Mouse (Mus musculus): ENCODE results near the gene Fcamr. TPM values are rescaled to one million over a fixed set of nuclear protein-coding genes. Genes with fewer than 3 reads are reported as not detected.

The Fcamr gene
- polyA plus RNA-seq, 1 experiment from 2014 or later, result 0.67 TPM

DNA sequence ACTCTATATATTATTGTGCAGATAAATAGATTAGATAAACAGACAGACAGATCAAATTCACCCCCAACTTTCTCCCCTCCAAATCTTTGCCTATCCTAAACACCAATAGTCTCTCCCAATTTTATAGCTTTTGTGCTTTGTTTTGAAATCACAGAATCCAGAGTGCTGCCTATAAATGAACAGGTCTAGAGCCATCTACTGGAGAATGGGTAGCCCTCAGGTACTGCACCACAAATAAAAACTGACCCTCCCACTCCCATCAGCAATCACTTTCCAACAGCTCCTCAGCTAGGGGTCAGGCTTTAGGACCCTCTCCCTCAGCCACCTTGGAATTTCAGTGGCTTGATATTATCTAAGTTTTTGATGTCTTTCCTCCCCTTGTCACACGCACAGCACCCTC lies 24.1 kb upstream of the Fcamr start:
- no peaks in the 10 kb centered on the region for H3K4me1 ChIP-seq
- H3K27me3 ChIP-seq, result no peaks in the 10 kb centered on the region
- H3K9me3 ChIP-seq (replicated peaks), result no peaks in the 10 kb centered on the region
- no peak overlapping the region for H3K4me3 ChIP-seq (replicated peaks)
- no peak overlapping the region for H3K9ac ChIP-seq
- no peaks in the 10 kb centered on the region for H3K36me3 ChIP-seq
- 76% methylated on average over 1 of the region's 1 CpGs for WGBS
- no peak overlapping the region for H3K4me2 ChIP-seq (replicated peaks)
- H3K27ac ChIP-seq (replicated peaks), result no peak overlapping the region
- ATAC-seq (ENCODE audit: insufficient number of reproducible peaks, low FRiP score, low TSS enrichment, low read depth), result no peak

- 78% methylated on average over 3 of the region's 3 CpGs for WGBS
- H3K36me3 ChIP-seq, result no peaks in the 10 kb centered on the region
- no peak overlapping the region for H3K4me3 ChIP-seq (replicated peaks)
Measured at GRCm38 (mm10) chr1:130779867-130780266, 20.8 kb upstream of the Fcamr start.

GRCm38 (mm10) chr1:130784054-130784453 lies 16.6 kb upstream of the Fcamr start:
- ATAC-seq (ENCODE audit: insufficient number of reproducible peaks, low FRiP score, low TSS enrichment, low read depth), result no peak
- H3K9ac ChIP-seq, result no peak overlapping the region
- no peaks in the 10 kb centered on the region for H3K36me3 ChIP-seq
- 19% methylated on average over 4 of the region's 4 CpGs for WGBS
- H3K27me3 ChIP-seq, result no peaks in the 10 kb centered on the region
- no peaks in the 10 kb centered on the region for H3K4me1 ChIP-seq
- H3K4me3 ChIP-seq (replicated peaks), result no peak overlapping the region
- H3K27ac ChIP-seq (replicated peaks), result no peak overlapping the region
- H3K9me3 ChIP-seq (replicated peaks), result no peaks in the 10 kb centered on the region
- H3K4me2 ChIP-seq (replicated peaks), result no peak overlapping the region

More at GRCm38 (mm10) chr1:130779867-130780266, 20.8 kb upstream of the Fcamr start:
- Histone ChIP-seq H3K27me3 (no peaks in the 10 kb centered on the region), H3K9ac (no peak overlapping the region), H3K9me3 (replicated peaks) (no peaks in the 10 kb centered on the region), H3K4me1 (no peaks in the 10 kb centered on the region), H3K27ac (replicated peaks) (no peak overlapping the region), H3K4me2 (replicated peaks) (no peak overlapping the region)
- no peak for ATAC-seq (ENCODE audit: insufficient number of reproducible peaks, low FRiP score, low TSS enrichment, low read depth)

- no peak for ATAC-seq (ENCODE audit: insufficient number of reproducible peaks, low FRiP score, low TSS enrichment, low read depth)
- H3K4me3 ChIP-seq (replicated peaks), result no peak overlapping the region
- no peaks in the 10 kb centered on the region for H3K9me3 ChIP-seq (replicated peaks)
- no peak overlapping the region for H3K4me2 ChIP-seq (replicated peaks)
- no peak overlapping the region for H3K9ac ChIP-seq
- H3K27ac ChIP-seq (replicated peaks), result no peak overlapping the region
- H3K27me3 ChIP-seq, result no peaks in the 10 kb centered on the region
- H3K4me1 ChIP-seq, result no peaks in the 10 kb centered on the region
- 39% methylated on average over 4 of the region's 4 CpGs for WGBS
- no peaks in the 10 kb centered on the region for H3K36me3 ChIP-seq
Measured at GRCm38 (mm10) chr1:130787001-130787400, 13.7 kb upstream of the Fcamr start.

GRCm38 (mm10) chr1:130789512-130790451 lies 10.9 kb upstream of the Fcamr start:
- Histone ChIP-seq H3K4me3 (replicated peaks) (no peak overlapping the region), H3K9ac (no peak overlapping the region), H3K27me3 (no peaks in the 10 kb centered on the region), H3K4me1 (no peaks in the 10 kb centered on the region), H3K27ac (replicated peaks) (no peak overlapping the region), H3K9me3 (replicated peaks) (no peaks in the 10 kb centered on the region), H3K4me2 (replicated peaks) (no peak overlapping the region), H3K36me3 (no peaks in the 10 kb centered on the region)
- 54% methylated on average over 3 of the region's 3 CpGs for WGBS
- no peak; the same call in 1 of the 2 replicates for ATAC-seq (ENCODE audit: insufficient number of reproducible peaks, low FRiP score, low TSS enrichment, low read depth)

DNA sequence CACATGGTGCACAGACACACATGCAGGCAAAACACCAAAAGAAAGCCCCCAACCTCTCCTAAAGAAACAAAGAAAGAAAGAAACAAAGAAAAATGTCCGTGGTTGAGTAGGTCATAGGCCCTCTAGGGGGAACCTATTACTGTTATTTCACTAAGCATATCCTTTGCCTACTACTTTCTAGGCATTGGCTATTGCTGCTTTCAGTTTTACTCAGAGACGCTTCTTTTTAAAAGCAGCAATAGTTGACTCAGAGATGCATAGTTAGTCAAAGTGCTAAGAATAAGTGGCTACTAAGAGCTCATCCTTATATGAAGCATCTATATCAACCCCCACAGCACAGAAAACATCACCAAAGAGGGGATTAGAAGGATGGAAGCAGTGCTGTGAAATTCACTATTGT lies 5.4 kb upstream of the Fcamr start:
- Histone ChIP-seq H3K4me2 (replicated peaks) (no peak overlapping the region), H3K4me1 (no peaks in the 10 kb centered on the region), H3K4me3 (replicated peaks) (no peak overlapping the region), H3K36me3 (no peaks in the 10 kb centered on the region), H3K9ac (no peak overlapping the region), H3K27ac (replicated peaks) (no peak overlapping the region), H3K27me3 (no peaks in the 10 kb centered on the region), H3K9me3 (replicated peaks) (no peaks in the 10 kb centered on the region)
- no peak for ATAC-seq (ENCODE audit: insufficient number of reproducible peaks, low FRiP score, low TSS enrichment, low read depth)
- WGBS, result 71% methylated on average over 2 of the region's 2 CpGs

GRCm38 (mm10) chr1:130796967-130797684 lies 3.6 kb upstream of the Fcamr start:
- no peak overlapping the region for H3K27ac ChIP-seq (replicated peaks)
- H3K9me3 ChIP-seq (replicated peaks), result no peaks in the 10 kb centered on the region
- H3K9ac ChIP-seq, result no peak overlapping the region
- WGBS, result 70% methylated on average over 8 of the region's 8 CpGs
- no peaks in the 10 kb centered on the region for H3K4me1 ChIP-seq
- ATAC-seq (ENCODE audit: insufficient number of reproducible peaks, low FRiP score, low TSS enrichment, low read depth), result peak; percentile 60; the same call in 1 of the 2 replicates
- no peak overlapping the region for H3K4me3 ChIP-seq (replicated peaks)
- H3K36me3 ChIP-seq, result no peaks in the 10 kb centered on the region
- H3K4me2 ChIP-seq (replicated peaks), result no peak overlapping the region
- H3K27me3 ChIP-seq, result no peaks in the 10 kb centered on the region

GRCm38 (mm10) chr1:130798037-130798436 lies 2.7 kb upstream of the Fcamr start:
- 65% methylated on average over 6 of the region's 6 CpGs for WGBS
- Histone ChIP-seq H3K36me3 (no peaks in the 10 kb centered on the region), H3K9me3 (replicated peaks) (no peaks in the 10 kb centered on the region), H3K4me3 (replicated peaks) (no peak overlapping the region), H3K4me2 (replicated peaks) (no peak overlapping the region), H3K4me1 (no peaks in the 10 kb centered on the region), H3K9ac (no peak overlapping the region), H3K27me3 (no peaks in the 10 kb centered on the region), H3K27ac (replicated peaks) (no peak overlapping the region)
- ATAC-seq (ENCODE audit: insufficient number of reproducible peaks, low FRiP score, low TSS enrichment, low read depth), result no peak

- H3K27ac ChIP-seq (replicated peaks), result no peak overlapping the region
Measured at GRCm38 (mm10) chr1:130798551-130798950, 2.2 kb upstream of the Fcamr start.

GRCm38 (mm10) chr1:130799399-130799798 lies 1.3 kb upstream of the Fcamr start:
- Histone ChIP-seq H3K4me3 (replicated peaks) (no peak overlapping the region), H3K27ac (replicated peaks) (no peak overlapping the region), H3K36me3 (no peaks in the 10 kb centered on the region), H3K27me3 (no peaks in the 10 kb centered on the region), H3K4me2 (replicated peaks) (no peak overlapping the region), H3K9ac (no peak overlapping the region), H3K4me1 (no peaks in the 10 kb centered on the region), H3K9me3 (replicated peaks) (no peaks in the 10 kb centered on the region)
- 91% methylated on average over 2 of the region's 2 CpGs for WGBS
- no peak for ATAC-seq (ENCODE audit: insufficient number of reproducible peaks, low FRiP score, low TSS enrichment, low read depth)

More at GRCm38 (mm10) chr1:130798551-130798950, 2.2 kb upstream of the Fcamr start:
- H3K9ac ChIP-seq, result no peak overlapping the region
- H3K4me1 ChIP-seq, result no peaks in the 10 kb centered on the region
- ATAC-seq (ENCODE audit: insufficient number of reproducible peaks, low FRiP score, low TSS enrichment, low read depth), result no peak
- H3K27me3 ChIP-seq, result no peaks in the 10 kb centered on the region
- H3K9me3 ChIP-seq (replicated peaks), result no peaks in the 10 kb centered on the region
- H3K36me3 ChIP-seq, result no peaks in the 10 kb centered on the region
- no peak overlapping the region for H3K4me2 ChIP-seq (replicated peaks)
- no peak overlapping the region for H3K4me3 ChIP-seq (replicated peaks)
- WGBS, result 67% methylated on average over 3 of the region's 3 CpGs

- no peak overlapping the region for H3K4me3 ChIP-seq (replicated peaks)
- no peaks in the 10 kb centered on the region for H3K27me3 ChIP-seq
- H3K9ac ChIP-seq, result no peak overlapping the region
- no peak overlapping the region for H3K27ac ChIP-seq (replicated peaks)
- no peaks in the 10 kb centered on the region for H3K9me3 ChIP-seq (replicated peaks)
- H3K4me1 ChIP-seq, result no peaks in the 10 kb centered on the region
- no peak overlapping the region for H3K4me2 ChIP-seq (replicated peaks)
- WGBS, result 73% methylated on average over 2 of the region's 2 CpGs
- no peaks in the 10 kb centered on the region for H3K36me3 ChIP-seq
- ATAC-seq (ENCODE audit: insufficient number of reproducible peaks, low FRiP score, low TSS enrichment, low read depth), result no peak
Measured at GRCm38 (mm10) chr1:130801511-130801910, 809 bp downstream of the Fcamr start.

All from embryonic facial prominence, embryonic 15.5 days (tissue).